Mouse (Mus musculus): ENCODE data around the gene A430005L14Rik.
A peak's percentile ranks its signal among the peaks of the same experiment; 100 is the strongest.
"Not testable (repeated sequence)": the region's sequence is repeated elsewhere in the genome, so short reads cannot be mapped to it uniquely, and the experiment has no call there.

Gene A430005L14Rik

DNA sequence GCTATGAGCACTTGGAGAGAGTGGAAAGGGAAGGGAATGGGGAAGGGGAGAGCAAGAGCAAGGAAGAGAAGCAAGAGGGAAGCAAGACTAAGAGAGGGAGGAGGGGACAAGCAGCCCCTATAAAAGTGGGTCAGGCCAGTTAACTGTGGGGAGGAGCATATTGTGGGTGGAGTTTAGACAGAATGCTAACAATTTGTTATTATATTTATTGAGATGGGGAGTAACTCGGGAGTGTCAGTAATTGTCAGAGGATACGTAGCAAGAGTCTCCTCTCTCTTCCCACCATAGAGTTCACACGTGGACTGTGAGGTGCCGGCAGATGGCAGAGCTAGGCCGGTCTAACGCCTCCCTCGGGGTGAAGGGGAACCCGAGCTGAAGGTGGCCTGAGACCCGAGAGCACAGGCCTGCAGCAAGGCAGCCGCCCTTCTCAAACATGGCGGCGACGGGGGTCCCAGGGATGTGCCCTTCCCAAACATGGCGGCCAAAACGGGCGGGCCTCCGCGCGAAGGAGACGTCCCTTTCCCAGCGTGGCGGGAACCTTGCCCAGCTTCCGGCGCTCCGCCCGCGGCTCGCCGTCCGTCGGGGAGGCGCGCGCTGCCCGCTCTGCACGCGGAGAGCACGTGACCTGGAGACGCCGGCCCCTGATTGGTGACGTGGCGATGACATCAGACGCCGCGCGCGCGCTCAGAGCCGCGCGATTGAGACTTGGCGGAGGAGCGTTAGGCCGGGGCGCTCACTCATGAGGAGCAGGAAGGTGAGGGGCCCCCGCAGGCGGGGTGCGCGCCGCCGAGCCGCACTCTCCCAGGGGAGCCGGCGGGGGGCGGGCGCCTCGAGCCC, at the start of gene A430005L14Rik:
TSS of gene A430005L14Rik (plus strand) at position 669 of the 837 bp plus-strand sequence.
- DNase-seq (ENCODE audit: low spot score): peak; percentile 93

DNA sequence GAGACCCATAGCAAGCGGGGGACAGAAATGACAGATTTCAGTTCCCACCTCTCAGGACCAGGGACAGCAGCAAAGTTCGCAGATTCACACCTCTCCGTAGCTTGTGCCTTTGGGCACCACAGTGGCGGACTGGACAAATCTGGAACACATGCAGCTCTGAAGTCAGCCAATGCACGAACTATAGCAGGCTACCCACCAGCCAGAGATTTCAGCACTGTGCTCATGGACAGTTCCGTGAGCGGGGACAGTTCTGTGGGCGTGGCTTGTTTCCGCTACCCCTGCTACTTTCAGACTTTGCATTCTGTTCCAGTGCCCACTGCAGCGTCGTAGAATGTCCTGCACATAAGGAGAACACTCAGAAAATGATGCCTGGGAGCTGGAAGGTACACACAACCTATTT, 49.5 kb upstream of the A430005L14Rik start:
- no peak for DNase-seq (ENCODE audit: low spot score)

DNA sequence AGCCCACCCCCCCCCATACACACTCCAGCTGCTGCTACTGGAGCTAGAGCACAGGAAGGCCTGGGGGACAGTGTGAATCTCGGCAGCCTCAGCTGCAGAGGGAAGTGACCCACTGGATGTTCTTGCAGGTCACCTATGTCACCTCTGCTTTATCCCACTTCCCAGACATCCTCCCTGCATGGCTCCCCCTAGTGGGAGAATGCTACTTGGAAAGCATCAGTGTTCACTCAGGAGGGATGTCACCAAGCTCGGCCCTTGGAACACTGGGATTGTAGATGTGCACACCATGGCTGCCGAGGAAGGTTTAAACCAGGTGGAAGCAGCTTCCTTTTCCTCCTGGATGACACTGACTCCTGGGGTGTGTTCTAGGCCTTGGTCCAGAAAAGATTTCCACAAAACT, 43.4 kb upstream of the A430005L14Rik start:
- no peak for DNase-seq (ENCODE audit: low spot score)

DNA sequence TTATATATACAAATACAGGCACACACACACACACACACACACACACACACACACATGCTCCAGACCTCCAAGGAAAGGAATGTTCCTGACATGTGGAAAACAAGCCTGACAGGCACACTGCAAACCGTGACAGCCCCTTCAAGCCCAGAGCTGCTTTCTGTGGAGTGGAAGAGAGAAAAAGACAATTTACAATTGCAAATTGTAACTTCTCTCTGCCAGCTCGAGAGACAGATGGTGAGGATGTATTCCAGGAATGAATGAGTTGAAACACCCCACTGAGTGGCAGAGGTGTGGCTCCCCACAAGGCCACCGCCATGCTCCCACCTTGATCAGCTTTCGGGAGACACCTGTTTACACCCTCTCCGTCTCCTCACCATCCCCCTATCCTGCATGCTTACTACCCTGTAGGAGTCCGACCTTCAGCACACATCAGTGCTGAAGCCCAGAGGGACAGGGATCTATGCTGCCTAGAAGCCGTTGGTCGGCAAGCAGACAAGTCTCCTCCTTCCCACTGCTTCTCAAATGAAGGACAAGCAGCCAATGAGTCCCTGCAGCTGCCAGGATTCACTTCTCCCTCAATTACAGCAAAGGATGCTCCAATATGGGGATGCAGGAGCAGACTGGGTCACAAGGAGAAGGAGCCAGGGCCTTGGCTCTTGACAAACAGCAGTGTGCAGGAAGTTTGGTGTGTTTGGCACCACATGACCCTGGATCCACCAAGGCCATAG, 39.1 kb upstream of the A430005L14Rik start:
- no peak for DNase-seq (ENCODE audit: low spot score)

DNA sequence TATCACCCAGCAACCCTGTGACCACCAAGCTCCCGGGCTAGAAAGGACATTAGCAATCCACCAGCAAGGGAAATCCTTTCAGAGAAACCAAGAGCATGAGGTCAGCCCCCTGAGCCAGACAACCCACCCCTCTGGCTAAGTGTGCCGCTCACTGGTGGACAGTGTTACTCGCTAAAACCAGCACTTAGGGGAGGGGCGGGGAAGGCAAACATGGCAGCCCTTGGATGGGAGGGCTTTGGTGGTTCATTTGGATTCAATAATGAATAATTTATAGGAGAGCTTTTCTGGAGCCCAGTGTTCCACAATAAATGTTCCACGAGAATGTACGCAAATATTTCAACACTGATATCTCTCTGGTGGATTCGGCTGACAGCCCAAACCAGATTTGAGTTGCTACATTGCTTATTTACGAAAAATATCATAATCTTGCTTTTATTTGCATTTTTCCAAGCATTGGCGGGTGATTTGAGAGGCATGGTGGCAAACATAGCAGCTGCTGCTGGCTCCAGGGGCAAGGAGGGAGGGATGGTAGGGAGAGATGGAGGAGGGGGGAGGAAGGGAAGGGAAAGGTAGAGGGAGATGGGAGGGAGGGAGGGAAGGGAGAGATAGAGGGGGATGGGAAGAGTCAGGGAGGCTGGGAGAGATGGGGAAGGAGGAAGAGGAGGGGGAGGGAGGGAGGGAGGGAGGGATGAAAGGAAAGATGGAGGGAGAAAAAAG, 36.4 kb upstream of the A430005L14Rik start:
- no peak for DNase-seq (ENCODE audit: low spot score)

DNA sequence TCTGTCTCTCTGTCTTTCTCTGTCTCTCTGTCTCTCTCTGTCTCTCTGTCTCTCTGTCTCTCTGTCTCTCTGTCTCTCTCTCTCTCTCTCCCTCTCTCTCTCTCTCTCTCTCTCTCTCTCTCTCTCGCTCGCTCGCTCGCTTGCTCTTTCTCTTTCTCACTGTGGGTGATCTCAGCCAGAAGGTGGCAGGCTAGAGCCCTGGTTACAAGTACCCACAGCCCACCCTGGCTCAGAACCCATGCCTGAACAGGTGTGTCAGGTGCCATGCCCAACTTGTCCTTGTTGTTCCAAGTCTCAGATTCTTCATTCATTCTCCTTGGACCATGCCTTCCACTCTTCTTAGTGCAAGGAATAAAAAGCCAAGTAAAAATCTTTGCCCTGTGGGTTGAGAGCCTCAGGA, 34.9 kb upstream of the A430005L14Rik start:
- DNase-seq (ENCODE audit: low spot score): not testable (repeated sequence)

DNA sequence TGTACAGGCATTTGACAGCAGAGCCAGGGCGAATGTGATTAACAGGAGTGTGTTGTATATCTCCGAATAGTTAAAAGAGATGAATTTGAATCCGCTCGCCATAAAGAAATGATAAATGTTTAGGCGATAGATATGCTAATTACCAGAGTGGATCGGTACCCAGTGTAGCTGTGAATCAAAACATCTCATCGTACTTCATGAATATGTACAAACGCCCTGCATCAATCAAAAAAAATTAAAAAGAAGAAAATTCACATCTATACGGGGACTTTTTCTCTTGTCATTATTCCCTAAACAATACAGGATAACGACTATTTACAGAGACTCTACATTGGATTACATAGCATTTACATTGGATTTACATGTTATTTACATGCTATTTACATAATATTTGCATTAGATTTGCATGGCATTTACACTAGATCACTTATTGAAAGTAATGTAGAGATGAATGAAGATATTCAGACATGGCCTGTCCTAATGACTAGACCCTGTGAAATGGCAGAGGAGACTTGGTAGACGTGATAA, 28.2 kb upstream of the A430005L14Rik start:
- no peak for DNase-seq (ENCODE audit: low spot score)

DNA sequence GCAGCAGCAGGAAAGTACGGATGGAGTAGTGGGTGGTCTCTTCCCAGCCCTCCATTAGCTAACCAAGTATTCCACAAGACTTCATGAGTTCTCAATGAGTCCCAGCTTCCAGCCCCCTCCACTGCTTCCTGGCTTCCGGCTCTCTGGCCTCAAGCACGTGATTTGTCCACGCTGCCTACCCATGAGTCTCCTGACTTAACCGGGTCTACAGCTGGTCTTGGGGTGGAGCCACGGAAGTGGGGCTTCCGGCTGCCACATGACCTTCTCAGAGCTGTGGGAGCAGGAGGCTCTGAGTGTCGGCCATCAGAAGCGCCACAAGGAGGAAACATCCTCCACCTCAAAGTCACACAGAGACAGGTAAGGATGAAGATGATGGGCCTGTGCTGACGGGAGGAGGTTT, 27.6 kb upstream of the A430005L14Rik start:
- no peak for DNase-seq (ENCODE audit: low spot score)

DNA sequence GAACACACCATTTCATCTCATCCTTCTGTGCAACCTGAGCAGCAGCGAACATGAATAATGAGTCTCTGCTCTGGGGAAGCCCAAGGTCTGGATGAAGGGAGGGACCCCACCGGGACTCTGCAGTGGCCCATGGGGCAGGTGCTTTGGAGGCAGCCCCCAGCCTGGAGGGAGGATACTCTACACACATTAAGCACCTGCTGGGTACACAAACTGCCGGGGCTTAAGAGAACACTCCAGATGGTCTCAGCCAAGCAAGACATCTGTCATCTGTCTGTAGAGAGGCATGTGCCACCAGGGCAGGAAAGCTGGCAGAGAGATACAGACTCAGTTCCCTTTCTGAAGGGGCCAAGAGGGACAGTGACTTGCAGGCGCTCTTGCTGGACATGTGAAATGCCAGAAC, 27.1 kb upstream of the A430005L14Rik start:
- no peak for DNase-seq (ENCODE audit: low spot score)

DNA sequence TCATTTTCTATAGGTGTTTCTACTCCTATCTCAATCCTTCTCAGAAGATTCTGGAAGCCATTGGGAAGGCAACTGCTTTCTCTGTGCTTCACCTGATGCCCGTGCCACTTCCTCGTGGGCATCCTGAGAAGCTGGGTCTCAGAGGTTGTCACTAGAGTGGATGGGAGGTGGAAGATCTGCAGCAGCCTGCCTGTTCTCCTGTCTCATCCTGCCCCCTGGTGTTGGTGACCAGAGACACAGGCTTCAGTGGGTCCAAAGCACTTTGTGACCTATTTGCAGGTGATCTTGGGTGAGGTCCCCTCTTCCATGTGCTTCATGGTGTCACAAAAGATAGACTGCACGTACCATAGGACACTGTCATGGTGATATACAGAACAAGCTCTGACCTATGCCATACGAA, 13.8 kb upstream of the A430005L14Rik start:
- no peak for DNase-seq (ENCODE audit: low spot score)

DNA sequence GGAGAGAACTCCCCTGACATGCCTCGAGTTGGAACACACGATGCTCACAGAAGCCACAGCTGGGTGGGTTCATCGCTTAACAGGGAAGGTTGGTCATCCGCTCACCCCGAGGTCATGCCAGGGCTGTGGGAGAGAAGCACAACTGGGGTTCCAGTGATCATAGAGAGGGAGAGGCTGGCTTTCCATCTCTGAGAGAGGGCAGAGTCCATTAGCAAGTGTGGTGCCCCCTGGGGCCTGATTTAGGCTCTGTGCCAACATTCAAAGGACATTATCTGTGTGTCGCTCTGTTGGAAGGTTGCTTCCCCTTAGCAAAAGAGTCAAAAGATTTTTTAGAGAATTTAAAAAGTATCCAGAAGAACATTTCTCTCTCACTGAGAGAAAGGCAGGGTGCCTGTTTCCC, 12.8 kb upstream of the A430005L14Rik start:
- DNase-seq (ENCODE audit: low spot score): no peak

DNA sequence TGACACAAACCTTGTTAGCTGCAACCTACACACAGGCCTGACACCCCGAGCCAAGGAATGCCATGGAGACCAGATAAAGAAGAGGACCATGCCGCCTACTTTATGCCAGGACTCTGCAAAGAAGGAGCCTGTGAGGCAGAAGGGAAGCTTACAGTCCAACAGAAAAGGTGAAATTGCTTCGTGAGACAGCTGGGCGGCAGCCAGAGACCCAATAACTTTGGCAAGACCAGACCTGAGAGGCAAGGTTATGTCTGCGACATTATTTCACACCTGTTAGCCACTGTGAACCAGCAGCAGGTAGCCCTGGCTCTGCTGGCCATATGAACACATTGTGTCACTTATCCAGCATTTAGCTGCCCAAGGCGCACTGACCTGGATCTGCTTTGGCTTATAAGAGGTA, 11.3 kb upstream of the A430005L14Rik start:
- DNase-seq (ENCODE audit: low spot score): no peak

DNA sequence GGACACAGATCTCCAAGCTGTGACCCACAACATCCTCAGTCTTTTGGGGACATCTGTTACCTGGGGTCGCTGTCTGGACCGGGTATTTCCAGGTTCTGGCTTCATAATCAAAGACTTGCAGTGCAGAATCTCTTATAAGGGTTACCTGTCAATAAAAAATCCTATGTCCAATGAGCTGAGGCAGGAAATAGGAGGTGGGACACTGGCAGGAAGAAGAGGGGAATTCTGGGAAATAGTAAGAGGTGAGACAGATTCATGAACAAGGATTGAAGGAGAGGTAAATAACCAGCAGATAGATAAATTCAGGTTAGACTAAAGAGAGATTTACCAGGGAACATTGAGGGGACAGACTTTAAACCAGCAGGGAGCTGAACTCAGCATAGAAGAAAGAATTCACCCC, 6.7 kb upstream of the A430005L14Rik start:
- no peak for DNase-seq (ENCODE audit: low spot score)

DNA sequence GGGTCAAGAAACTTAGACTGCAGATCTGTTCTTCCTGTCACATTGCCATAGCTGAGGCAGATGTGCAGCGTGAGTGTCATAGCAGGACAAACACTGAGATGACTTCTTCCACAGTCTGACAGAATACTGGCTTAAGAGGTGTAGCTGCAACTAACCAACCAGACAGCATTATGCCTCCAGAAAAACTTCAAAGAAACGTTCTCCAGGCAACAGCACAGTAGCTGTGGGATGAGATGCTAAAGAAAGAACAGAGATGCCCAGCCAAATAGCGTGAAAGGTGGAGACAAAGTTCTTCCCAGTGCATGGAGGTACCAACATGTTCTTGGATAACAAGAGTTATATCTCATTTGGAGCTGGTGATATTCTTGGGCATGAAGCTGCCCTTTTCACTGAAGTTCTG, 5.9 kb upstream of the A430005L14Rik start:
- no peak for DNase-seq (ENCODE audit: low spot score)

DNA sequence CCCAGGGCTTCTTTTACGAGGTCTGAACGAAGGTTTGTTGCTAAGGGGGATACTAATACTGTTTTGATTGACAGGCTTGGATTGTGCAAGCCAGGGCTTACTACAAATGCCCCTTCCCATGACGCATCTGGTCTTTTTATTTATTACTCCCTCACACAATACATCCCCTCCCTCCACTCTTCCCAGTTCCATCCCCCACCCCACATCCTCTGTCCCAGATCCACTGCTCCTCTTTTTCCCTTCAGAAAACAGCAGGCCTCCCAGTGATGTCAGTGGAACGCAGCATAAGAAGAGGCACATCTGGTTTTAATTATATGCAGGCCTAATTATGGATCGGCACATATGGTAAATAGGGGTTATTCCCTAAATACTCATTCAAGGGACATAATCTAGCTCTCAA, 5.3 kb upstream of the A430005L14Rik start:
- DNase-seq (ENCODE audit: low spot score): no peak

DNA sequence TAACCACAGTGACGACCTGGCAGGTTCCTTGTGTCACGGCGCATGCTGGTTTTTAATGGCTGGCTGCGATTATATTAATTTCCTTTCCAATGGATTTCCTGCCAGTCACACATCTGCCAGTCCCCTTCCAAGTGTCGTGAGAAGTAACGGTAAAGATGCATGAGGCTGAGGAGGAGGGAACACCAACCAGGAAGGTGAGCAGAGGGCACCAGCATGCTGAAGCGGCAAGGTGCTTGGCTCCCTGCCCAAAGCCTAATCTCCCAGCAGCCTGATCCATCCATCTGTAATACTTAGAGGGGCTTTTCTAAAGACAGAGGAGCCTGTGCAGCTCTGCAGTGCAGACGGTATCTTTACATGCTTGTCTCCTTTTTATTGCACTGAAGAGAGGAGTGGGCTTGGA, 1.4 kb upstream of the A430005L14Rik start:
- DNase-seq (ENCODE audit: low spot score): no peak

DNA sequence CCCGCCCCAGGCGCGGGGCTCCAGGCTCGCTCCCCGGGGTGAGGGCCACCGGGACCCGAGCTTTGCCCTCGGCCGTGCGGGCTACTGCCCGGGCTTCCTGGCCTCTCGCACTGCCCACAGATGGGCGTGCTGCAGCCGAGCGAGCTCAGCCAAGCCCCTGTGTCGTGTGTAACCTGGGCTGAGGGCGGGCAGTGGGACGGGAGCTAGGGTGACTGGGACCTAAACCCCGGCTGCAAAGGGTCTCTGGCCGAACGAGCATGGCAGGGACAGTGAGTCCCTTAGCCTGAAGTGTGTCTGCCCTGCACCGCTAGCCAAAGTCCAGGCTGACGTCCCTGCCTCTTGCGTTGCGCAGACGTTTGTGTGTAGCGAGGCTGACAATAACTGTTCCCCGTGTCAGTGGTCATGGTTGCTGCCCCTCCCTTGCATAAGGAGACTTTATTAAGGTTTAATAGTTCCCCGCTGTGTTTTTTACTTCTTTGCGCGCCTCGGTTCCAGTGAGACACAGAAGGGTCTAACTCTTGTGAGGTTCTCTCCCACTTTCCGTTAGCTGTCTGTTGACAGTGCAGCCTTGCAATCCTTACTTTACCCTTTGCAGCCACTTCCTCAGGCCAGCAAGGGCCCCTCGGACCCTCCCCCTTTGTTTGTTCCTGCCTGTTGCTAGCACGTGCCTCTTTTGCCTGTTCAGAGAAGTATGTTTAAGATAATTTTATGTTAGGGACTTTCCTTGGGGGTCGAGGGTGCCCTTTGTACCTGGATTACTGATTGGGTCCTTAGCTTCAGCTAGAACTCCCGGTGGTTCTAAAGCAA, 610 bp downstream of the A430005L14Rik start:
- DNase-seq (ENCODE audit: low spot score): no peak

DNA sequence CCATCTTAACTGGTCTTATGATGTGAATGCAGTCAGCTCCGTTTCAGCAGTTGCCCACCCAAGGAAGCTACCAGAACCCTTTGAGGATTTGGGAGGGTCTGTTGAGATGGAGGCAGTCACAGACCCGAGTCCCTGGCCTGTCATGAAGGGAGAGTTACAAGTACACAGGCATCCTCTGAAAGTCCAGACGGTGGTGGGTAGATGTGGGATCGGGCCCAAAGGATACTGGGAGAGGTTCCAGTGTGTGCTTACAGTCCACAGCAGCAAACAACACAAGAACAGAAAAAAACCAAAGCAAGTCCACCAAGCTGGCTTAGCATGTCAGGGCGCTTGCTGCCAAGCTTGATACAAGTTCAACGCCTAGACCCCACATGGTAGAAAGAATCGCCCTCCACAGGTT, 5.6 kb downstream of the A430005L14Rik start:
- no peak for DNase-seq (ENCODE audit: low spot score)

DNA sequence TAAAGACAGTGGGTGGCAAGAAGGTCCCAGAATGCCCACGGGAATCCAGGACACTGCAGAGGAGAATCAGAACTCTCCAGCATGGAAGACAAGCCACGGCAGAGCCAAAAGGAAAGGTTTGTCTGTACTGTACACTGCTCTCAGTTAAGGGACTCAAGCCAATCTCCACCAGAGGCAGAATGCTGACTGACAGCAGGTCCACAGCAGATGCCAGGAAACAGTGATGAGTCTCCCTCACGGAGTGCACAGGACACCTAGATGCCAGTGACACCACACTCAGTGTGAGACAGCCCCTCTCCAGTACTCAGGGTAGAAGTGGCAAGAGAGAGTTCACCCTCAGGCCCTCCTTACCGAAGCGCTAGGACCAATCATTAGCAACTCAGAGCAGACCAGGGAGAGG, 9.6 kb downstream of the A430005L14Rik start:
- DNase-seq (ENCODE audit: low spot score): no peak

DNA sequence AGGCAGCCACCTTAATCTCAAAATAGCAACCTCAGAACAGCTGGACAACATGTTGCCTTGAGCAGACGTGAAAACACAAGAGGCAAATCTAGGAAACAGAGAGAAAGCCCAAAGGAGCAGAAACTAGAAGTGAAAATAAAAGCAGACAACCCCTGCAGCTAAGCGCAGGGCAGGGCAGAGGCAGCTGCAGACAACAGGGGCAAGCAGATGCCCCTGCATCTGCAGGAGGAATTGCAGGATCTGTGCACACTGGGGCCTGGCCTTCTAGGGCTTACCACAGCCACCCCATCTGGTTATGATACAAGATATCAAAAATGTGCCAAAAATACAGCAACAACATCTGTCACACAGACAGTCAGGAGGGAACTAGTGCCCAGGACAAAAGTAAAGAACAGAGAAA, 10.5 kb downstream of the A430005L14Rik start:
- no peak for DNase-seq (ENCODE audit: low spot score)

DNA sequence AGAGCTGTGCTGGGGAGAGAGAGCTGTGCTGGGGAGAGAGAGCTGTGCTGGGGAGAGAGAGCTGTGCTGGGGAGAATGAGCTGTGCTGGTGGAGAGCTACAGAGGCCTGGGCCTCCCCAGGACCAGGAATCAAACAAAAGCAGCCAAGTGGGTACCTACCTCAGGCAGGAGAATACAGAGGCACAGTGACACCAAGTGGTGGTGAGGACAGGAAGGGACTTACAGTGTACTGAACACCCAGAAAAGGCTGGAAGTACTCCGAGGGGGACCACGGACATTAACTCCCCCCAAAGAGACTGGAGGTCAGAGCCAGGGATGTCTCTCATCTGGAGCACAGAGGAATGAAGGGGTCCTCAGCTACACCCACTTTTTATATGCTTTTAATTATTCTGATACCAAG, 11.0 kb downstream of the A430005L14Rik start:
- no peak for DNase-seq (ENCODE audit: low spot score)

All from T-cell, adult 2 months (primary cell).